Mouse (Mus musculus) megakaryocyte, embryonic 14.5 days (primary cell): ENCODE data around the gene Rilp.

Experiments used
- FLI1 ChIP-seq: IDR thresholded peaks from 2 replicates; pipeline ENCODE4 v1.6.1; 2012; ENCODE audit warnings: low read length, inconsistent platforms, mixed read lengths
- GATA1 ChIP-seq: IDR thresholded peaks from 3 replicates; pipeline ENCODE4 v1.6.1; 2012; ENCODE audit warnings: mixed read lengths, low read length, inconsistent platforms, borderline replicate concordance

DNA sequence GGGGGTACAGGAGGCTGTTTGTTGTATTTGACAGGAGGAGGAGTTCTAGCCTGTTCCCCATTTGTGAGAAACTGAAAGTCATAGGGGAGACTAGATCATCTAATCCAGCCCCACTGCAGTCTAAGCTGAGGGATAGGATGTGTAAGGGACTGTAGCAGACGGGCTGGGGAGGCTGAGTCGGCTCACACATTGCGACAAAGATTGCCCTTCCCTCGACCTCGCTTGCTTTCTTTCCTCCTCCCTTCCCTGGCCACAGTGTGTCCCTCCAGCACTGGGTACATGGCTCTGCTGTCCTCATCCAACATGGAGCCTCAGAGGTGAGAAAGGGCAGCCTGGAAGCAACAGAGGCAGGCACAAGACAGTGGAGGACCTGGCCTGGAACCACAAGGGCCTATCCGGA, 44.8 kb upstream of the Rilp start:
- TF ChIP-seq GATA1, result no peak
- TF ChIP-seq FLI1, result no peak
